Mouse (Mus musculus) lung, postnatal 10 days (tissue): ENCODE measurements at regions not wholly inside any gene's neighbourhood (a gene's known extent, or its start where the extent isn't known, plus 50 kb on each side); places are given as distances from the start of the nearest gene placed in this dataset.
"Not testable (repeated sequence)": the region's sequence is repeated elsewhere in the genome, so short reads cannot be mapped to it uniquely, and the experiment has no call there.

Source experiments
- DNase-seq: peaks from one replicate; pipeline ENCODE4 v3.0.0; 2021

DNA sequence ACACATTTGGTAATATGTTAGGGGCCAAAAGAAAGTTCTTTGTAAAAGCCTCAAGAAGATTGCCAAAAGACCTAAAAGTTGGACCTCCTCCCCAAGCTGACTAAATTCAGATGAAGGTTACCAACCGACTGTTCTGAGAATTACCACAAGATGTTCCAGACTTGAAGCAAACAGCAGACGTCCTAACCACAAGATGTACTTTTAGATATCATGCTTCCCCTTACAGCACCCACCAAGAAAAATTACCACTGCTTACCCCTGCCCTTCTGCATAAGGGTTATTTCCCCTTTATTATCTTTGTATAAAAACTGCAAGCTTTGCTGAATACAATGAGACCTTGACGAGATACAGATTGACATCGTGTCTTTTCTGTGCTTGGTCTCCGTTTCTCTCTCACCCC is 121.6 kb upstream of the Cst10 start:
- DNase-seq = no peak

DNA sequence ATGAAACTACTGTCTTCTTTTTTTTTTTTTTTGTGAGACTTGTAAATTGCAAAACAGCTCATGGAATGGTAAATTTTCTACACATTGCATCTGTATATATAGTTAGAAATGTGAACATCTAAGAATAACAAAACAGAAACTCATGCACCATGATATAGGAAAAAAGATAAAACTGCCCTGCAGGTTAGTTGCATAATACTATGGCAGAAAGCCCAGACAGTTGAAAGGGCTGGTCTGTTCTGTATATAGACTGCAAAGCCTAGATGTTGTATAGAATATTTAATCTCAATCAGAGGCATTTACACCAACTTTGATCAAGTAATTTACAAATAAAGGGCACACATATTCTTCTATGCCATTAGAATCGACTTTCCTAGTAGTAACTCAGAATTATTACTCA is 120.7 kb upstream of the Cst10 start:
- no peak for DNase-seq

DNA sequence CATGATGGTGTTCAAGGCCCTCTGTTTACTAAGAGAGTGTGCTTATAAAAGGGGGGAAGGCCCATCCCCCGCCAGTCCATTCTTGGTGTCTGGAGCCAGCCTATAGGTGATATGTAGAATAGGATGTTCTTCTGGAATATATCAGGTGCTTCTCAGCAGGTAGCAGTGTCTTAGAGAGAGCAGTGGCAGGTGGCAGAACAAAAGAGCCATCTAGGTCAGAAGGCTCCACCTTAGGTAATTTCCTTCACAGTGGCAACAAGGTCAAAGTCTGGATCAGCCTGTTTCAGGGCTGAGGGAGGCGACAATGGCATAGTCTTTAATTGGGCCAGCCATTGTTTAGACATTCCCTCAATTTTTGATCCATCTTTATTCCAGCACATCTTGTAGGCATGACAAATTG is 107.9 kb upstream of the Cst10 start:
- DNase-seq = not testable (repeated sequence)

DNA sequence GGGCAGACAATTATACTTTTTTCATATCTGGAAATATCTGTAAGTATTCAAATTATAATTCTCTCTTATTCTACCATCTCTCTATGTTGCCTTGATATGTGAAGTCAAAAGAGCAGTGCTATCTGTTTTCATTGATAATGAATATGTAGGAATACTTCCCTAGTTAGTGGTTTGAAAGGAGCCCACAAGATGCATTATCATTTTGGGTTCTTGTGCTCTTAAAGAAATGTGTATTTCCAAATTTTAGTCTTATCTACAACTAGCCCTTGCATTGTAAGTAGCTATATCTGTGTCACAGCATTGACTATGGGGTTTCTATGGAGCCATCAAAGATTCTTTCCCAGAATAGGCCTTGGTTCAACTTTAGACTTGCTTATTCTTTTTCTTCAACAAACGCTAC is 99.3 kb upstream of the Cst10 start:
- DNase-seq = no peak

DNA sequence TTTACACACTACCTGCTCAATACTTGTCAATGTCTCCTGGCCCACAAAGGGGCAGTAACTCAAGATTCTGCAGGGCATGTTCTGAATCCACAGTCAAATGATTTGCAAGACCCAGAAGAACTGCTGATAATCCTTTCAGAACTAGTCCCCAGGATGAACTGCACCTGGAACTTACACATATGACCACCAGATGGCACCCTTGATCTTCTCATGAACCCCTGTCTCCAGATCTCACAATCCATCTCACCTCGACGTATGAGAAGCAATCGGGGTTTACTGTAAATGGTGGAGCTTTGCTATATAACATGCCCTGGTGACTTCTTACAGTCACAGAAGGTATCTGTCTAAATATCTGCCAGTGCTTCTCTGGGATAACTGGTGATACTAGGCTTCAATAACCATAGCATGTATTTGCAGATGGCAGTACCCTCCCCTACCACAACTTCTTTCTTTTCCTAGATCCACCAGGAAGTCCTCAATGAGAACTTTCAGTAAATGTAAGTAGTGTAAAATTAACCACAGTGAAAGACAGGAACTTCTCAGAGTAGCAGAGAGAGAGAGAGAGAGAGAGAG is 54.5 kb upstream of the Cst10 start:
- DNase-seq = peak; percentile 12
